Mouse (Mus musculus): ENCODE measurements around the gene Wdr91. TPM values are rescaled to one million over a fixed set of nuclear protein-coding genes. Genes with fewer than 3 reads are reported as not detected.

The Wdr91 gene
- polyA plus RNA-seq, 1 experiment from 2014 or later: 11.9 TPM

Other genes with a start within 250 kb of the Wdr91 start
- gene Agbl3, start 130.4 kb downstream of the Wdr91 start, polyA plus RNA-seq (2015; fragmentation: Nextera tagmentation; extraction: Ambion mirVana): 9.3 and 11.4 TPM in 2 replicates
- 1.8 and 2.0 TPM in 2 replicates for gene Tmem140, start 47.7 kb downstream of the Wdr91 start, polyA plus RNA-seq (2015; fragmentation: Nextera tagmentation; extraction: Ambion mirVana)
- 19.0 and 20.4 TPM in 2 replicates for gene Cyren, start 32.8 kb downstream of the Wdr91 start, polyA plus RNA-seq (2015; fragmentation: Nextera tagmentation; extraction: Ambion mirVana)
- not detected in 2 replicates for gene Stra8, start 9.3 kb upstream of the Wdr91 start, polyA plus RNA-seq (2015; fragmentation: Nextera tagmentation; extraction: Ambion mirVana)
- 0.38 and 0.63 TPM in 2 replicates for gene Slc23a4, start 77.5 kb upstream of the Wdr91 start, polyA plus RNA-seq (2015; fragmentation: Nextera tagmentation; extraction: Ambion mirVana)
- gene Cnot4, start 222.8 kb upstream of the Wdr91 start, polyA plus RNA-seq (2015; fragmentation: Nextera tagmentation; extraction: Ambion mirVana): 35.9 and 37.4 TPM in 2 replicates

All from embryonic facial prominence, embryonic 13.5 days (tissue).